Mouse (Mus musculus): ENCODE measurements around the gene Atf7ip.
"Not testable (repeated sequence)": the region's sequence is repeated elsewhere in the genome, so short reads cannot be mapped to it uniquely, and the experiment has no call there.

The Atf7ip gene

GRCm38 (mm10) chr6:136505867-136506266 is at the start of gene Atf7ip:
Gene Atf7ip (plus strand): TSS chr6:136506167.
- DNase-seq, result not testable (repeated sequence)

- no peak for DNase-seq
These were observed 49.7 kb upstream of the Atf7ip start for GRCm38 (mm10) chr6:136456302-136456701.

- DNase-seq, result no peak
These were observed 46.8 kb upstream of the Atf7ip start for GRCm38 (mm10) chr6:136459156-136459555.

- DNase-seq, result no peak
These were observed 42.5 kb upstream of the Atf7ip start for GRCm38 (mm10) chr6:136463491-136463890.

- DNase-seq, result peak; percentile 41 to 60
These were observed 41.8 kb upstream of the Atf7ip start for GRCm38 (mm10) chr6:136464121-136464621.

GRCm38 (mm10) chr6:136465021-136465420 is 40.9 kb upstream of the Atf7ip start:
- peak; percentile 22 to 44 for DNase-seq

GRCm38 (mm10) chr6:136465959-136466381 is 40.0 kb upstream of the Atf7ip start:
- peak; percentile 81 to 86 for DNase-seq

GRCm38 (mm10) chr6:136466956-136467750 is 38.8 kb upstream of the Atf7ip start:
- peak; percentile 95 for DNase-seq

GRCm38 (mm10) chr6:136467837-136468236 is 38.1 kb upstream of the Atf7ip start:
- DNase-seq, result peak; percentile 20 to 40

- DNase-seq, result peak; percentile 99
These were observed 37.5 kb upstream of the Atf7ip start for GRCm38 (mm10) chr6:136468401-136468912.

GRCm38 (mm10) chr6:136468974-136469792 is 36.8 kb upstream of the Atf7ip start:
- peak; percentile 60 to 73 for DNase-seq

- no peak for DNase-seq
These were observed 36.2 kb upstream of the Atf7ip start for GRCm38 (mm10) chr6:136469807-136470206.

- peak; percentile 80 to 89 for DNase-seq
These were observed 35.4 kb upstream of the Atf7ip start for GRCm38 (mm10) chr6:136470321-136471230.

- DNase-seq, result no peak
These were observed 34.4 kb upstream of the Atf7ip start for GRCm38 (mm10) chr6:136471601-136472000.

- DNase-seq, result no peak
These were observed 33.2 kb upstream of the Atf7ip start for GRCm38 (mm10) chr6:136472779-136473178.

GRCm38 (mm10) chr6:136473472-136474129 is 32.4 kb upstream of the Atf7ip start:
- DNase-seq, result no peak

GRCm38 (mm10) chr6:136475171-136475860 is 30.7 kb upstream of the Atf7ip start:
- DNase-seq, result peak; percentile 43 to 63

- peak; percentile 45 to 57 for DNase-seq
These were observed 28.1 kb upstream of the Atf7ip start for GRCm38 (mm10) chr6:136477878-136478277.

- DNase-seq, result no peak
These were observed 22.4 kb upstream of the Atf7ip start for GRCm38 (mm10) chr6:136483531-136483930.

GRCm38 (mm10) chr6:136484093-136484492 is 21.9 kb upstream of the Atf7ip start:
- DNase-seq, result no peak

GRCm38 (mm10) chr6:136486166-136486565 is 19.8 kb upstream of the Atf7ip start:
- DNase-seq, result no peak

Measured in kidney, postnatal 4 days (tissue).